Mouse (Mus musculus) embryonic facial prominence, embryonic 12.5 days (tissue): ENCODE measurements at regions not wholly inside any gene's neighbourhood (a gene's known extent, or its start where the extent isn't known, plus 50 kb on each side); places are given as distances from the start of the nearest gene placed in this dataset.
A peak's percentile ranks its signal among the peaks of the same experiment; 100 is the strongest.

Experiments
- ATAC-seq: fragments of 200-750 bp; cut with Nextera tagmentation; 2 replicates; pipeline ENCODE4 v1.8.0; 2017; ENCODE audit not compliant: insufficient number of reproducible peaks, insufficient read depth, low FRiP score, low TSS enrichment
- H3K27ac ChIP-seq: fragments of 300-500 bp; sonication (generic); 2 replicates; pipeline ENCODE4 v1.5.1; 2016; ENCODE audit warnings: mild to moderate bottlenecking
- H3K27me3 ChIP-seq: fragments of 300-500 bp; sonication (generic); 2 replicates; pipeline ENCODE4 v1.6.1; 2016; ENCODE audit warnings: mild to moderate bottlenecking, moderate library complexity
- H3K36me3 ChIP-seq: fragments of 300-500 bp; sonication (generic); 2 replicates; pipeline ENCODE4 v1.6.1; 2016; ENCODE audit warnings: mild to moderate bottlenecking
- H3K4me1 ChIP-seq: fragments of 300-500 bp; sonication (generic); 2 replicates; pipeline ENCODE4 v1.6.1; 2016
- H3K4me2 ChIP-seq: fragments of 300-500 bp; sonication (generic); replicated peaks from 2 replicates; pipeline ENCODE4 v1.6.1; 2016; ENCODE audit warnings: mild to moderate bottlenecking, moderate library complexity
- H3K4me3 ChIP-seq: fragments of 300-500 bp; sonication (generic); 2 replicates; pipeline ENCODE4 v1.5.1; 2016; ENCODE audit warnings: mild to moderate bottlenecking
- H3K9ac ChIP-seq: fragments of 300-500 bp; sonication (generic); 2 replicates; pipeline ENCODE4 v1.6.1; 2016; ENCODE audit warnings: mild to moderate bottlenecking, moderate library complexity
- H3K9me3 ChIP-seq: fragments of 300-500 bp; sonication (generic); 2 replicates; pipeline ENCODE4 v1.6.1; 2016; ENCODE audit warnings: mild to moderate bottlenecking, moderate library complexity
- WGBS: fragments of 180-500 bp; shearing (Covaris S2); methylation state at CpG from one replicate; pipeline ENCODE4 v1.1.7; 2016; 5-methylcytosine and 5-hydroxymethylcytosine counted together

DNA sequence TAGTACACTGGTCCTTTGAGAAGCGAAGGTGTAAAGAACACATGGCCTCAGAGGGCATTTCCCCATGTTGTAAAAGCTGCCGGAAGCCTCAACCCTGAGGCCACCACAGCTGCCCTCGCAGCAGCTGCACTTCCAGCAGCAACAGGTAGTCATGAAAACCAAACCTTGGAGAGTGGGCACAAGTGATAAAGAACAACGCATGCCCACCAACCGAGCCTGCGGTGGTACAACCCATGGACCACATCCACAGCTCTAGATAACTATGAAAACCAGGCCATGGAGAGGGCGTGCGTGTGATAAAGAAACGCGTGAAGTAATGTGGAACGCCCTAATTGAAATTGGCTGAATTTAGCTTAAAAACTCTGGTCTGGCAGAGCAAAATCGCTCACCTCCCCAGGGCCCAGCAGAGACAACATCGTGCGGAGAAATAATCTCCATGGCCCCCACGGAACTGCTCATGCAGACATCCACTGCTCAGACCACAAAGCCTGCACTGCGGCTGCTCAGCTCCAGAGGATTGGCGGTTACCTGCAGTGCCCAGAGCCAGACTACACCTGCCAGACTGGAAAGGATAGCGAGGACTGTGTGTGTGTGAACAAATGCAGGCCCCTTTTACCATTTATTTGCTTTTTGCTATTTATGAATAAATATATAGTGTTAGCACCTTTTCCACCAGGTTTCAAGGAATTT is 170.2 kb upstream of the Hey2 start:
- Histone ChIP-seq H3K4me1 (0 out of 2 replicates have a peak, but pooled peaks cover 2% of the 10 kb centered on the region), H3K9me3 (no peaks in the 10 kb centered on the region), H3K36me3 (no peaks in the 10 kb centered on the region), H3K27me3 (no peaks in the 10 kb centered on the region), H3K4me2 (no peak overlapping the region), H3K4me3 (no peak overlapping the region), H3K27ac (no peak overlapping the region), H3K9ac (no peak overlapping the region)
- ATAC-seq: no peak
- 83% methylated on average over 18 of the region's 18 CpGs for WGBS

DNA sequence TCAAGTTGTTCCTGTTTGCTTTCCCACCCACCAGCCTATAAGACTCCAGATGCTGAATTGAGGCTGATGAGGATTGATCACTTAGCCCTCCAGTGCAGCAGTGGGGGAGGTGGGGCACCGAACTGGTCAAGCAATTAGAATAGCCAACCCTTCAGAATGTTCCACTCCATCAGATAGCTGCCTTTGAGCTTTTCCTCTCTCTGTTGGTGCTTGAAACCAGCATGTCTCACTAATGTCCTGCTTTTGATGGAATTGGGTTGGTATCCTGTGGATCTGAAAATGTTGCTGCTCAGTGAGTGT is 167.3 kb upstream of the Hey2 start:
- no peak for ATAC-seq
- H3K4me3 ChIP-seq: no peak overlapping the region
- no peaks in the 10 kb centered on the region for H3K36me3 ChIP-seq
- no peak overlapping the region for H3K4me2 ChIP-seq
- H3K27ac ChIP-seq: no peak overlapping the region
- 65% methylated on average over 1 of the region's 1 CpGs for WGBS
- no peak overlapping the region for H3K9ac ChIP-seq
- H3K27me3 ChIP-seq: no peaks in the 10 kb centered on the region
- 0 out of 2 replicates have a peak, but pooled peaks cover 2% of the 10 kb centered on the region for H3K4me1 ChIP-seq
- H3K9me3 ChIP-seq: no peaks in the 10 kb centered on the region

DNA sequence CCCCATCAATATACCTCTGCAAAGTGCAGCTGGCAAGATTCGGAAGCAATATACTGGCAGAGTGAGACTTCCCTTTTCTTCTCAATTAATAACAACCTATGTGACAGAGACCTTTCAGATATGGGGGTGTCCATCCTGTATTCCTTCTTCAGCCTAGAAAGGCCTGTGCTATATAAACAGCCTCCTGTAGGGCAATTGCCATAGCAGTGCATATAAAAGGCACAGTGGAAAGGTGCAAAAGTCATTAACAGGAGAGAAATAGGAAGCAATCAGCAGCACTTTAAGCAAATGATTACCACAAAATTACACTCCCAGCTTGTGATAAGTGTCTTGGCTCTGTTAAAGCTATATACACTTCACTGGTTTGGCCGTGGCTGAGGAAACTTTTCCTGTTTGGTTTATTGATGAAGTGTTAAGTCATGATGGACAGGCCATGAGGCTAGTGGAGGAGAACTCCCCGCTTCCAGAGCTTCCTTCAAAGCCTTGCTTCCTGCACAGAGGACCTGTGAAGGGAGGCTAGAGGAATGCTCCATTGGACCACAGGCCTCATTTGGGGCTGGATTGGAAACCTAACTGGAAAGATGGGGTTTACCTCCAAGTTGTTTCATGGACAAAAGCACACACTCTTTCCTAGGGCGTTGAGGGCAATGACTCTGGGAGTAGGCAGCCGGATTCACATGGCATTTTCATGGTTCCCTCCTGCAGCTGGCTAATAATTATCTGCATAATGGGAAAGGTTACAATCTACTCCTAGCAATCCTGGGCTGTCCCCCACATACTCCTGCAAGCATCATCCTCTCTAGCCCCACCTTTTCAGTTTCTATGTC is 166.7 kb upstream of the Hey2 start:
- no peak overlapping the region for H3K27ac ChIP-seq
- no peak overlapping the region for H3K4me2 ChIP-seq
- no peak overlapping the region for H3K4me3 ChIP-seq
- H3K4me1 ChIP-seq: 0 out of 2 replicates have a peak, but pooled peaks cover 2% of the 10 kb centered on the region
- no peaks in the 10 kb centered on the region for H3K9me3 ChIP-seq
- H3K36me3 ChIP-seq: no peaks in the 10 kb centered on the region
- ATAC-seq: no peak
- WGBS: 76% methylated on average over 5 of the region's 5 CpGs
- no peak overlapping the region for H3K9ac ChIP-seq
- H3K27me3 ChIP-seq: no peaks in the 10 kb centered on the region

DNA sequence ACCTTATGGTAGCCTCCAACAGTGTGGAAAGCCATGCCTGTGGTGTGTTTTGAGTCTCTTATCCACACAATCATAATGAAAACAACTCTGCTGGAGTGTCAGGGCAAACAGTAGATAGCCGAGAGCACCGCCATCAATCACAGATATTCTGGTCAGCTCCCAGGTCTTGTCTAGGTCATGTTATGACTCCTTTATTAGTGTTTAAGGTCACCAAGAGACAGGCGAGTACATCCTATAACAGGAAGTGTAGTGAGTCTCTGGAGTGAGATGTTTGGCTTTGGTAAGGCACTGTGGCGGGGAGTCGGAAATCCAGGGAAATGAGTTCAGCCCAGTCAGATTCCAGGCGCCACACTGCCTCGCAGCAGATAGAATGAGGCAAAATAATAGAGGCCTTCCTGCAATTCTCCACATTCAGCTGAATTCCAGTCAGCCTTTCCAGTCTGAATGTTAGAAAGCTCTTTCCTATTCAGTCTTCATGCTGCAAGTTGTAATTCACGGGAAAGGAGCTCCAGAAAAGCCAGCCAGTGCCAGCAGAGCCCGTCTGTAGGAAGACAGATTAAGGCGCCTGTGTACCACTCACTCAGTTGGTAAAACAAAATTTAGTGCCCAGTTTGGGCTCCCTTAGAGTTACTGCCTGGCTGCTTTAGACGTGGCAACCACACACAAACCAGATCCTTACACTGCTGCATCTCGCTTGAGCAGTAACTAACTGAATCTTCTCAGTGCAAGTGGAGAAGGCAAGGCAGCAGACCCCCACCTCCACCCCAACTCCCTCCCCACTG is 155.8 kb upstream of the Hey2 start:
- no peak overlapping the region for H3K4me3 ChIP-seq
- no peaks in the 10 kb centered on the region; the same call in 1 of the 2 replicates for H3K4me1 ChIP-seq
- H3K36me3 ChIP-seq: no peaks in the 10 kb centered on the region
- H3K9me3 ChIP-seq: no peaks in the 10 kb centered on the region
- ATAC-seq: no peak
- H3K4me2 ChIP-seq: no peak overlapping the region
- H3K27ac ChIP-seq: no peak overlapping the region
- no peak overlapping the region for H3K9ac ChIP-seq
- WGBS: 62% methylated on average over 12 of the region's 12 CpGs
- H3K27me3 ChIP-seq: no peaks in the 10 kb centered on the region

DNA sequence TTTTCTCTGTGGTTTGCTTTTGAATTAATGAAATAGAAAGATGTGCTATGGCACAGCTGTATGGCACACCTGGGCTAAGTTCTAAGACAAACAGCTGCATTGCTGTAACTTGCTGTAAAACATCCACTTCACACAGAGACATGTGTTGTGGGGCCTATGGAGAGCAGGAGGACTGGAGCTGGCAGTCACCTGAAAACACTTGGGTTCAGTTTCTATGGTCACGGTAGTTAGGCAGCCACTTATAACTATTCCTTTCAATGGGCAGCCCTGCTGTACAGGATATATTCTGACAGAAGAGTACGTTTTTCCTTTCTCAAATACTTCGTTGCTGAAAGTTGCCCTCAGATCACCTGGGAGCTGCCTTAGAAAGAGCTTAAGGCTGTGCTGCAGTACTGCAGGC is 149.6 kb upstream of the Hey2 start:
- Histone ChIP-seq H3K4me3 (no peak overlapping the region), H3K4me1 (no peaks in the 10 kb centered on the region), H3K27me3 (no peaks in the 10 kb centered on the region), H3K9ac (no peak overlapping the region), H3K27ac (no peak overlapping the region), H3K9me3 (no peaks in the 10 kb centered on the region), H3K4me2 (no peak overlapping the region), H3K36me3 (no peaks in the 10 kb centered on the region)
- 72% methylated on average over 3 of the region's 3 CpGs for WGBS
- ATAC-seq: no peak

DNA sequence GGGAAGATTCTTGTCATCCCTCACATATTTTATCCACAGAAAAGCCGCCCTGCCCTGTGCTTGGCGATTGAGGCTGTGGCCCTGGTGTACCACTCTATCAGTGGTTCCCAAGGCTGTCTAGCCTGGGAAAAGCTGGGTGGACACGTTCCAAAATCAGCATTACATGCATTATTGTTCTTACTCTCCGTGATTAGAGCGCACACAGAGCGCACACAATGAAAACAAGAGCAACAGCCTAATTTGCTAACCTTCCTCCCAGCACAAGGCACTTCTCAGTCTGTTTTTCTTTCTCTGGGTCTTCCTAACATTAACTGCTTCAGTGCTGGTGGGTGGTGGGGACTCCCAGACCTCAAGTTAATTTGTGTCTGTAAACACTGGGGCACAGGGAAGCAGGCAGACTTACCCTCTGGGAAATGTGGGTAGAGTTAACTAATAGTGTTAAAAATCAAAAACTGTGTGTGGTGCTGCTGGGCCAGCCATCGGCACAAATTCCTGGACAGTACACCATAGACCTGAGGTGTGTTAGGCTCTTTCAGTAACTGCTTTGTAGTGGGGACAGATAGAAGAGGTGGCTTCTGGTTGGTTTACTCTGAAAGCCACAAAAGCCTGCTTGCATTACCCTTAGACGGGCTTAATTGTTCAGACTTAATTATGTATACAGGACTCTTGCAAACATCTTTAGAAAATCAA is 137.8 kb upstream of the Hey2 start:
- no peaks in the 10 kb centered on the region for H3K36me3 ChIP-seq
- peaks cover 6% of the 10 kb centered on the region; the same call in 1 of the 2 replicates for H3K4me1 ChIP-seq
- peak overlapping the region; percentile 9 for H3K4me3 ChIP-seq
- peak overlapping the region; percentile 71 for H3K27ac ChIP-seq
- 4% methylated on average over 8 of the region's 8 CpGs for WGBS
- ATAC-seq: peak; percentile 78
- H3K27me3 ChIP-seq: no peaks in the 10 kb centered on the region
- peak overlapping the region; percentile 40 for H3K4me2 ChIP-seq
- no peak overlapping the region for H3K9ac ChIP-seq
- no peaks in the 10 kb centered on the region for H3K9me3 ChIP-seq

DNA sequence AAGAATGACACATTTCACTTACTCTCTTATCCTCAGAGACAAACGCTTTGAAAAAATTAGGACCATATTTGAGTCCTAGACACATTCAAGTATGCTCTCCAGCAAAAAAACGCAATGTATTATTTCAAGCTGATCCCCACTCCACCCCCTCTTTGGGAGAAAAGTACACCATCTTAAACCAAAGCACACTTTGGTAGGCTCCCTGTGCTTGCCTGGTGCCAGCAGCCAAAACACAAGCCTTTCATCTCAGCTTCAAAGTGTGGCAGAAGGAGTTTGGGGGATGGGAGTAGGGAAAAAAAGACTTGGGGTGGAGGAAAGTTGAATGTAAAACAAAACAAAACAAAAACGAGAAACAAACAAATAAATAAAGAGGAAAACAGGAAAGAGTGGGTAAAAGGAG is 137.2 kb upstream of the Hey2 start:
- no peak for ATAC-seq
- no peaks in the 10 kb centered on the region for H3K27me3 ChIP-seq
- 6% methylated on average over 3 of the region's 3 CpGs for WGBS
- H3K36me3 ChIP-seq: no peaks in the 10 kb centered on the region
- H3K27ac ChIP-seq: peak overlapping the region; percentile 71; the same call in 1 of the 2 replicates
- peak overlapping the region; percentile 40 for H3K4me2 ChIP-seq
- peak overlapping the region; percentile 9; the same call in 1 of the 2 replicates for H3K4me3 ChIP-seq
- no peak overlapping the region for H3K9ac ChIP-seq
- no peaks in the 10 kb centered on the region for H3K9me3 ChIP-seq
- H3K4me1 ChIP-seq: peaks cover 6% of the 10 kb centered on the region; the same call in 1 of the 2 replicates

DNA sequence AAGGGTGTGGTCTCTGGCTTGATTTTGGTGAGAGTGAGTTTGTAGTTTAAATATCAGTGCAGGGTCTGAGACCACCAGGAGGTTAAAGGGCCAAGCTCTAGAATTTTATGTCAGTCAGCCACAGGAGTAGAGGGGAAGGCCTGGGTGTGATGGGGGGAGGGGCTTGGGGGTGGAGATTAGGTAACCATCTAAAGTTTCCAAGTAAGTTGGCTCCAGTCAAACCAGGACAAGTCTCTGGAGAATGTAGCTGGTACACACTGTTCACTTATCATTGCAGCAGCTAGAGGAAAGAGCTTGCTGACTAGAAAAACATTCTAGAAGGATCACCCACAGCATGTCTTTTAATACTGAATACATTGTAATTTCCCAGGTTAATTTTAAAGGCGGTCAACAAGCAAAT is 123.6 kb upstream of the Hey2 start:
- Histone ChIP-seq H3K36me3 (no peaks in the 10 kb centered on the region), H3K4me2 (no peak overlapping the region), H3K4me1 (no peaks in the 10 kb centered on the region), H3K27ac (no peak overlapping the region), H3K4me3 (no peak overlapping the region), H3K9ac (no peak overlapping the region), H3K27me3 (no peaks in the 10 kb centered on the region), H3K9me3 (peaks cover 5% of the 10 kb centered on the region; the same call in 1 of the 2 replicates)
- 93% methylated on average over 1 of the region's 1 CpGs for WGBS
- 0 out of 2 replicates have a peak, but pooled peaks have one; percentile 22 for ATAC-seq

DNA sequence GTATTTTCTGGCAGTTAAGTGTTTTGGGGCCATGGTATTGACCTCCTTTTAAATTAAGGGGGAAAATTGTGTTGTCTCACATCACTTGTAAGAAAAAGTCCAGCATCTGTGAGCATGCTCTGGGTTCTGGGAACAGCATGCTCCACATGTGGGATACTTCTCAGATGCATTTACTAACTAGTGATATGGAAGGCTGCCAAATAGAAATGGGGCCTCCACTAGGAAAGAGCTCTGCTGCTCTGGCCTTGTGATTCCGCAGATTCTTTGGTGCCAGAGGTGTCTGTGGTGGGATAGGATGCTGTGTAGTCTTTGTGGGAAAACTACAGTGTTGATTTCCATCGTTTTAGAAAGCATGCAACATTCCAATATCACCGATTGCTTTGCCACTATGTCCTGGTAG is 111.2 kb upstream of the Hey2 start:
- WGBS: 76% methylated on average over 3 of the region's 3 CpGs
- no peaks in the 10 kb centered on the region for H3K27me3 ChIP-seq
- no peaks in the 10 kb centered on the region for H3K36me3 ChIP-seq
- H3K4me3 ChIP-seq: no peak overlapping the region
- no peak overlapping the region for H3K27ac ChIP-seq
- H3K9me3 ChIP-seq: no peaks in the 10 kb centered on the region
- no peak overlapping the region for H3K9ac ChIP-seq
- H3K4me1 ChIP-seq: peaks cover 7% of the 10 kb centered on the region
- no peak overlapping the region for H3K4me2 ChIP-seq
- ATAC-seq: no peak

DNA sequence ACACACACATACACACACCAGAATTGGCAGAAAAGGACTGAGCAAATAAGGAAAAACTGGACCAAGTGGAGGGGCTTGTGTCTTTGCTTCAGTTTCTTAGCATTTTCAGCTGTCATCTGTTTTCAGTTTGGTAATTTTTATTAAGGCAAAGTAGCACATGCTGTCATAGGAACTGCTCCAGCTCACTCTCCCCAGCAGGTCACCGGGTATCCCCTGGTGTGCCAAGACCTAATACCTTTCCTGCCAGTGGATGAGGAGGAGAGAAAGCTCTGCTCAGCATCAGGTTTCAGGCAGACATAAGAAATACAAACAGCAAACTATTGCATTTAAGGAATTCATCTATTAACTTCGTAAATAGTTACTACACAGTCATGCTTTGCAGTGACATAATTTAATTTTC is 109.8 kb upstream of the Hey2 start:
- no peak overlapping the region for H3K4me2 ChIP-seq
- H3K36me3 ChIP-seq: no peaks in the 10 kb centered on the region
- H3K27me3 ChIP-seq: no peaks in the 10 kb centered on the region
- H3K4me1 ChIP-seq: peaks cover 7% of the 10 kb centered on the region
- ATAC-seq: no peak
- no peak overlapping the region for H3K27ac ChIP-seq
- no peaks in the 10 kb centered on the region for H3K9me3 ChIP-seq
- WGBS: 36% methylated on average over 2 of the region's 2 CpGs
- H3K9ac ChIP-seq: no peak overlapping the region
- no peak overlapping the region for H3K4me3 ChIP-seq

DNA sequence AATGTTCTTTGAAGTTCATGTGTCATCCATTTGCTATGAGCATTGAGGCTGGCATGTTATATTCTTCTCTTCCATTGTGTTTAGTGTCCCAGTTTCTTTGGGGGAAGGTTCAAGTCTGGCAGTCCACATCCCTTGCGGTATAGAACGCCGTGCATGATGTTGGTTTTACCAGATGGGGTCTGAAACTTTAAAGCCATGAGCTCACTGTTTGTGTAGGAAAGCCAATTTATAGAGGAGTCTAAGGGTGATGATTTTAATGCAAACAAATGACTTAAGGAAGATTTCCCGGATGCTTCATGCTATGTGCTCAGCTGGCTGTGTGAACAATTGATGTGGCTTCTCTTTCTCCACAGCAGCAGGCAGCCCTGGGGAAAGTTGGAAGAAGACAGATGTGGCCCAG is 104.0 kb upstream of the Hey2 start:
- no peaks in the 10 kb centered on the region for H3K9me3 ChIP-seq
- ATAC-seq: no peak
- no peak overlapping the region for H3K9ac ChIP-seq
- no peaks in the 10 kb centered on the region for H3K4me1 ChIP-seq
- H3K27ac ChIP-seq: no peak overlapping the region
- no peak overlapping the region for H3K4me2 ChIP-seq
- no peaks in the 10 kb centered on the region for H3K27me3 ChIP-seq
- H3K4me3 ChIP-seq: no peak overlapping the region
- WGBS: 75% methylated on average over 4 of the region's 4 CpGs
- H3K36me3 ChIP-seq: no peaks in the 10 kb centered on the region
